Mouse (Mus musculus): ENCODE data around the gene Egr4. TPM values are rescaled to one million over a fixed set of nuclear protein-coding genes. Genes with fewer than 3 reads are reported as not detected.
A peak's percentile ranks its signal among the peaks of the same experiment; 100 is the strongest.

Egr4 gene
- polyA plus RNA-seq, 2 experiments: 0.05 TPM; not detected in 1

DNA sequence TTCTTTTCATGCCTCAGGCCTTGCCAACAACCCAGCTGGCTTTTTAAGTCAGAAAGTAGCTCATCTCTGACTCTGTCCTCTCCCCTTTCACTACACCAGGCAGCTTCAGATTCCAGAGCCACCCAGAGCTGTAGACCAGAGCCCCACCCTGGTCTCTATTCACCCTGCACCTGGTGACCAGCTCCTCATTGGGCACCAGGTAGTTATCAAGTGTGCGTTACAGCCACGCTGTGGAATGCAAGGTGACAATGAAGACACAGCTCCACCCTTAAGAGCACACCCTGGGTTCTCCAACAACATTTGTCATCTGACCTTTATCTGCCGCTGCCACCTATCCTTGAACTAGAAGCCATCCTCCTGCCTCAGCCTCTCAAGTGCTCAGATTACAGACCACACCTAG is 37.8 kb downstream of the Egr4 start:
- DNase-seq (ENCODE audit: low spot score) (no peak), ATAC-seq (ENCODE audit: low FRiP score, low read depth) (no peak)
- TF ChIP-seq POLR2A (IDR thresholded peaks at IDR 0.05; ENCODE audit: borderline replicate concordance, extremely low read depth, insufficient read depth, insufficient read length): no peak
- no peak overlapping the region for H3K27ac ChIP-seq (replicated peaks; ENCODE audit: low read depth, low read length)
- H3K9ac ChIP-seq (ENCODE audit: low read depth, low read length, severe bottlenecking): no peak overlapping the region
- H3K4me1 ChIP-seq (ENCODE audit: control insufficient read depth, insufficient read depth, low read length): no peaks in the 10 kb centered on the region
- no peak overlapping the region for H3K4me2 ChIP-seq (replicated peaks; ENCODE audit: low read depth, low read length, severe bottlenecking)
- no peaks in the 10 kb centered on the region for H3K36me3 ChIP-seq (ENCODE audit: control insufficient read depth, insufficient read depth, low read length)
- H3K4me3 ChIP-seq (replicated peaks; ENCODE audit: low read length): no peak overlapping the region
- 71% methylated on average over 3 of the region's 3 CpGs for WGBS
- H3K9me3 ChIP-seq (ENCODE audit: control insufficient read depth, low read length): no peaks in the 10 kb centered on the region
- no peaks in the 10 kb centered on the region for H3K27me3 ChIP-seq (ENCODE audit: control insufficient read depth, insufficient read depth, low read length)

DNA sequence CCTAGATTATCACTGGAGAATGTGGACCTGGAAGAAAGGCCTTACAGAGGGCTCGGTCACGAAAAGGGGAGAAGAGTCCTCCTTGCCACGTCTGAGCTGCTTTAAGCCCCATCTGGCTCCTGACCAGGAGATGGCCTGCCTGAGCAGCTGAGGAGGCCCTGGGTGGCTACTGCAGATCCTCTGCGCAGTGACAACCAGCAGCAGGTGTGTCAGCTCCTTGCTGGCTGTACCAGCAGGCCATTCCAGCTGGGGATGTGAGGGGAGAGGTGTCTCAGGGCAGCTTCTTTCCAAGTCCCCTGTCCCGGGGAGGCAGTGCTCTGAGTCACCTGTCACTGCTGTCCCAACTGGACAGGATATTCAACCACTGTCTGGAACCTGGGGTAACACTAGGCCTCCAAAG is 40.8 kb downstream of the Egr4 start:
- Histone ChIP-seq H3K36me3 (ENCODE audit: control insufficient read depth, insufficient read depth, low read length) (peaks cover 20% of the 10 kb centered on the region), H3K27ac (replicated peaks; ENCODE audit: low read depth, low read length) (no peak overlapping the region), H3K4me3 (replicated peaks; ENCODE audit: low read length) (no peak overlapping the region), H3K9me3 (ENCODE audit: control insufficient read depth, low read length) (no peaks in the 10 kb centered on the region), H3K27me3 (ENCODE audit: control insufficient read depth, insufficient read depth, low read length) (no peaks in the 10 kb centered on the region), H3K9ac (ENCODE audit: low read depth, low read length, severe bottlenecking) (no peak overlapping the region), H3K4me1 (ENCODE audit: control insufficient read depth, insufficient read depth, low read length) (no peaks in the 10 kb centered on the region), H3K4me2 (replicated peaks; ENCODE audit: low read depth, low read length, severe bottlenecking) (no peak overlapping the region)
- ATAC-seq (ENCODE audit: low FRiP score, low read depth) (no peak), DNase-seq (ENCODE audit: low spot score) (no peak)
- no peak for TF ChIP-seq POLR2A (IDR thresholded peaks at IDR 0.05; ENCODE audit: borderline replicate concordance, extremely low read depth, insufficient read depth, insufficient read length)
- WGBS: 59% methylated on average over 5 of the region's 5 CpGs

DNA sequence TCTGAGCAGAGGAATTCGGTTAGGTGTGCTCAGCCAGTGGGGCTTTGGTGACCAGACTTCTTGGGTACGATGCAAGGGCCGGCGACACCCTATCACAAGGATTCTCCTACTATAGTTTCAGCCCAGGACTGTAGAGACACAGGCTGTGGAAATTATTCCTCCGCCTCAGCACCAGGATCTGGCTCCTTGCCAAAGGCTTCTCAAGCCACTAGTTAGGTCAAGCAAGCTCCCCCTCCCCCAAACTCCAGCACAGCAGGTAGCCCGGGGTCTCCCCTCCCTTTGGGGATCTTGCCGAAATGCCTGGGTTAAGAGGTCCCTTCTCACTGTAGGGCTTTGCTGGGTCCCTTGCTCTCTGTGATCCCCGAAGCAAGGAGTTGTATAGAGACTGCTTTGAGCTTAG is 41.4 kb downstream of the Egr4 start:
- H3K9ac ChIP-seq (ENCODE audit: low read depth, low read length, severe bottlenecking): no peak overlapping the region
- no peak overlapping the region for H3K4me2 ChIP-seq (replicated peaks; ENCODE audit: low read depth, low read length, severe bottlenecking)
- peaks cover 26% of the 10 kb centered on the region for H3K36me3 ChIP-seq (ENCODE audit: control insufficient read depth, insufficient read depth, low read length)
- no peak overlapping the region for H3K4me3 ChIP-seq (replicated peaks; ENCODE audit: low read length)
- H3K4me1 ChIP-seq (ENCODE audit: control insufficient read depth, insufficient read depth, low read length): no peaks in the 10 kb centered on the region
- H3K9me3 ChIP-seq (ENCODE audit: control insufficient read depth, low read length): no peaks in the 10 kb centered on the region
- no peak overlapping the region for H3K27ac ChIP-seq (replicated peaks; ENCODE audit: low read depth, low read length)
- WGBS: 54% methylated on average over 8 of the region's 8 CpGs
- no peak for ATAC-seq (ENCODE audit: low FRiP score, low read depth)
- no peaks in the 10 kb centered on the region for H3K27me3 ChIP-seq (ENCODE audit: control insufficient read depth, insufficient read depth, low read length)
- DNase-seq (ENCODE audit: low spot score): no peak
- TF ChIP-seq POLR2A (IDR thresholded peaks at IDR 0.05; ENCODE audit: borderline replicate concordance, extremely low read depth, insufficient read depth, insufficient read length): no peak

DNA sequence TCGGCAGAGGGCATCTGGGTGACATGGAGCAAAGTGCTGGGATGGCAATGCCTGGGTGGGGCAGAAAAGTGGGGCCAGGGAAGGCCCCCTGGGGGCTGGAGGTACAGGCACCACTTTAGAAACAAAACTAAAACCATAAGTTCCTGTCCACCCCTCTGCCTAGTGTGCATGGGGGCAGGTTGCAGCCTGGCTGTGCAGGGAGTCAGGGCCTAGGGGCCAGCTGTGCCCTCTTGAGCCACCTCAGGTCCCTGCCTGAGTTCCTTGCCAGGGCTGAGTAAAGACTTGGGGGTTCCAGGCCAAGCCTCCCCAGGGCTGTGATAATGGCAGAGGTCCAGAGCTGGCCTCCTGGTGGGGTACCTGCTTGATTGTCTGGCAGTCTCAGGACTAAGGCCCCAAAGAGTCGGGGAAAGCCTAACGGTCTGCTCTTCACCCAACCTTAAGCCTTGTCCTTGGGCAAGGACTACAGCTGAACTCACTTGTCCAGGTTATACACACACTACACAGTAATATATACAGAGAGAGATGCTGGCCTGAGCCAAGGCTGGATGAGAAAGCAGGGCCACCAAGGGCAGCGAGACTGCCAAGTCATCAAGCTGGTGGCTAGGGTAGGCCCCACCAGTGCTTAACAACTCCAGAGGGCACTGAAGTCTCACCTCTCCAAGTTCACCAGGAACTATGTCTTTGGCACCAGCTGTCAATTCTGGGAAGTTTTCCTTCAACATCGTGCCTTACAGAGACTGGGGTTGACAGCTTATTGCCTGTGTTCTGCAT is 43.5 kb downstream of the Egr4 start:
- Histone ChIP-seq H3K36me3 (ENCODE audit: control insufficient read depth, insufficient read depth, low read length) (peaks cover 47% of the 10 kb centered on the region), H3K27ac (replicated peaks; ENCODE audit: low read depth, low read length) (no peak overlapping the region)
- TF ChIP-seq POLR2A (IDR thresholded peaks at IDR 0.05; ENCODE audit: borderline replicate concordance, extremely low read depth, insufficient read depth, insufficient read length): no peak

DNA sequence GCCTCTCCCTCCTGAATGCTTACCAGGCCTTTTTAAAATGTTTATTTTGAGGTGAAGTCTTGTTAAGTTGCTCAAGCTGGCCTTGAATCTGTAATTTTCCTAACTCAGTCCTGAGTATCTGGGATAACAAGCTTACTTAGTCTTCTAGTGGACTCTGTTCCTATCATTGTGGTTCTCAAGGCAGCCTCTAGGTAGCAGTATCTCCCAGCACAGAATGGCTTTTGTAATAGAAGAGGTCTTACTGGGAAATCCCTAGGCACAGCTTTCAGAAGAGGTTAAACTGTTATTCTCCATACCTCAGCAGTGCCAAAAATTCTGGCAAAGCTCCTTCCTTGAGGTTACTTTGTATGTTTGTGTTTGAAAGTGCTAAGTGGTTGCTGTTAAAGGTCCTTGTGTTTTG is 48.0 kb downstream of the Egr4 start:
- no peak overlapping the region for H3K9ac ChIP-seq (ENCODE audit: low read depth, low read length, severe bottlenecking)
- DNase-seq (ENCODE audit: low spot score): peak; percentile 8
- H3K4me3 ChIP-seq (replicated peaks; ENCODE audit: low read length): no peak overlapping the region
- H3K36me3 ChIP-seq (ENCODE audit: control insufficient read depth, insufficient read depth, low read length): peaks cover 91% of the 10 kb centered on the region
- H3K27me3 ChIP-seq (ENCODE audit: control insufficient read depth, insufficient read depth, low read length): no peaks in the 10 kb centered on the region
- H3K27ac ChIP-seq (replicated peaks; ENCODE audit: low read depth, low read length): no peak overlapping the region
- no peak for ATAC-seq (ENCODE audit: low FRiP score, low read depth)
- H3K9me3 ChIP-seq (ENCODE audit: control insufficient read depth, low read length): no peaks in the 10 kb centered on the region
- TF ChIP-seq POLR2A (IDR thresholded peaks at IDR 0.05; ENCODE audit: borderline replicate concordance, extremely low read depth, insufficient read depth, insufficient read length): no peak
- H3K4me2 ChIP-seq (replicated peaks; ENCODE audit: low read depth, low read length, severe bottlenecking): no peak overlapping the region
- no peaks in the 10 kb centered on the region for H3K4me1 ChIP-seq (ENCODE audit: control insufficient read depth, insufficient read depth, low read length)

More for the DNA sequence above, 43.5 kb downstream of the Egr4 start:
- ATAC-seq (ENCODE audit: low FRiP score, low read depth) (no peak), DNase-seq (ENCODE audit: low spot score) (no peak)
- 77% methylated on average over 5 of the region's 5 CpGs for WGBS
- H3K4me3 ChIP-seq (replicated peaks; ENCODE audit: low read length): no peak overlapping the region
- no peak overlapping the region for H3K4me2 ChIP-seq (replicated peaks; ENCODE audit: low read depth, low read length, severe bottlenecking)
- no peaks in the 10 kb centered on the region for H3K4me1 ChIP-seq (ENCODE audit: control insufficient read depth, insufficient read depth, low read length)
- no peaks in the 10 kb centered on the region for H3K27me3 ChIP-seq (ENCODE audit: control insufficient read depth, insufficient read depth, low read length)
- H3K9me3 ChIP-seq (ENCODE audit: control insufficient read depth, low read length): no peaks in the 10 kb centered on the region
- H3K9ac ChIP-seq (ENCODE audit: low read depth, low read length, severe bottlenecking): no peak overlapping the region

Other genes starting within 250 kb of the Egr4 start
- gene Sfxn5, start 180.2 kb downstream of the Egr4 start, polyA plus RNA-seq (2012; rRNA removed): 5.8 and 7.4 TPM in 2 replicates
- gene Sfxn5, start 180.2 kb downstream of the Egr4 start, polyA plus RNA-seq (2014; fragmentation: Nextera tagmentation; extraction: Ambion mirVana): 6.6 and 9.3 TPM in 2 replicates
- 16.9 and 20.4 TPM in 2 replicates for gene Rab11fip5, start 139.0 kb downstream of the Egr4 start, polyA plus RNA-seq (2012; rRNA removed)
- 15.9 and 16.8 TPM in 2 replicates for gene Rab11fip5, start 139.0 kb downstream of the Egr4 start, polyA plus RNA-seq (2014; fragmentation: Nextera tagmentation; extraction: Ambion mirVana)
- gene Noto, start 89.7 kb downstream of the Egr4 start, polyA plus RNA-seq (2012; rRNA removed): not detected in 2 replicates
- gene Noto, start 89.7 kb downstream of the Egr4 start, polyA plus RNA-seq (2014; fragmentation: Nextera tagmentation; extraction: Ambion mirVana): not detected in 2 replicates
- 69.5 and 76.0 TPM in 2 replicates for gene Smyd5, start 81.6 kb downstream of the Egr4 start, polyA plus RNA-seq (2012; rRNA removed)
- 40.2 and 45.4 TPM in 2 replicates for gene Smyd5, start 81.6 kb downstream of the Egr4 start, polyA plus RNA-seq (2014; fragmentation: Nextera tagmentation; extraction: Ambion mirVana)
- 203 and 247 TPM in 2 replicates for gene Cct7, start 62.1 kb downstream of the Egr4 start, polyA plus RNA-seq (2012; rRNA removed)
- gene Cct7, start 62.1 kb downstream of the Egr4 start, polyA plus RNA-seq (2014; fragmentation: Nextera tagmentation; extraction: Ambion mirVana): 416 and 417 TPM in 2 replicates
- gene Pradc1, start 61.6 kb downstream of the Egr4 start, polyA plus RNA-seq (2012; rRNA removed): 27.6 and 30.0 TPM in 2 replicates
- 26.8 and 29.6 TPM in 2 replicates for gene Pradc1, start 61.6 kb downstream of the Egr4 start, polyA plus RNA-seq (2014; fragmentation: Nextera tagmentation; extraction: Ambion mirVana)
- 1.7 and 2.5 TPM in 2 replicates for gene Fbxo41, start 10.6 kb downstream of the Egr4 start, polyA plus RNA-seq (2012; rRNA removed)
- 0.45 and 0.48 TPM in 2 replicates for gene Fbxo41, start 10.6 kb downstream of the Egr4 start, polyA plus RNA-seq (2014; fragmentation: Nextera tagmentation; extraction: Ambion mirVana)
- gene Alms1, start 73.9 kb upstream of the Egr4 start, polyA plus RNA-seq (2012; rRNA removed): 4.7 and 4.9 TPM in 2 replicates
- gene Alms1, start 73.9 kb upstream of the Egr4 start, polyA plus RNA-seq (2014; fragmentation: Nextera tagmentation; extraction: Ambion mirVana): 4.5 and 6.2 TPM in 2 replicates
- 0.04 and 0.15 TPM in 2 replicates for gene Nat8f7, start 199.6 kb upstream of the Egr4 start, polyA plus RNA-seq (2012; rRNA removed)
- not detected in 2 replicates for gene Nat8f7, start 199.6 kb upstream of the Egr4 start, polyA plus RNA-seq (2014; fragmentation: Nextera tagmentation; extraction: Ambion mirVana)